Mouse (Mus musculus) erythroblast, embryonic 14.5 days (primary cell): ENCODE results near the gene Btbd9.

Experiments used
- GATA1 ChIP-seq: IDR thresholded peaks from 2 replicates; pipeline ENCODE4 v1.6.1; 2012; ENCODE audit warnings: low read length, inconsistent platforms, mixed read lengths
- TAL1 ChIP-seq: IDR thresholded peaks from 3 replicates; pipeline ENCODE4 v1.6.1; 2012; ENCODE audit warnings: low read length, inconsistent platforms, mixed read lengths

GRCm38 (mm10) chr17:30523783-30524182 lies 52.5 kb downstream of the Btbd9 start:
- TF ChIP-seq GATA1 (no peak), TAL1 (no peak)
